Mouse (Mus musculus) urinary bladder, postnatal 25 days (tissue): ENCODE measurements around the gene Olfr1026.

Source experiments
- DNase-seq: peaks from one replicate; pipeline ENCODE4 v3.0.0; 2022; ENCODE audit warnings: low spot score

Olfr1026 gene

DNA sequence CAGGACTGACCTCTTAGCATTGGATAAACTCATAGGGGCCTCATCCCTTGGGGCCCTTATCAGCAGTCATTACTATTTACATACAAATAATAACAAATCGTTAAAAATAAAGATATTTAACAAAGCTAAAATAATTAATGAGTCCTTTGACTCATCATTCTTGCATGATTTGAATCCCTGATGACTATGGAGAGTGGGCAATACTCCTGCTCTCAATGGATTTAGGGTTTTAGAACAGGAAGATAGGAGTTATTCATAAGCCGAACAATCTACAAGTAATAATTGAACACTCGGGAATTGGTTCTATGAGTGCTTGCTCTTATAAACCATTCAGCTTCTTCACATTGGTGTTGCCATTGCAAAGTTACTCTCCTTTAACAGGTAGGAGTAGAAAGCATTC lies at the start of gene Olfr1026:
Olfr1026 (plus strand) TSS at position 301 of the 400 bp plus-strand sequence.
- no peak for DNase-seq

DNA sequence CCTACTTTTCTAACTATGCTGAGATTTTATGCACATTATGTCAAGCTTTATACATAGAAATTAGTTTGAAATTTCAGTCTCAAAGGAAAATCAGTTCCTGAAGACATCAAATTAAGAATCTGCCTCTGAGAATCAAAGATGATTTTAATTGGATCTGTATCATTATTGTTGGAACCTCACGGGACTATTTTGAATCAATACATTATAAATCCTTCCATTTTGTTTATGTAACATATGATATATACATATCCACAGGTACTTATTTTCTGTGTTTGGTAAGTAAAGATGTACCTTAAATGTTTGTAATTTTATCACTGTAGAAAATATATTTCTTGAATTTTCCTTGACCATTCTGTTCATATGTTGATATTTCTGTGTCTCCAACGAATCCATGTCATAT lies 36.0 kb upstream of the Olfr1026 start, which contains the start of gene Olfr1023:
Olfr1023 (plus strand) TSS at position 301 of the 400 bp plus-strand sequence.
- DNase-seq = no peak

DNA sequence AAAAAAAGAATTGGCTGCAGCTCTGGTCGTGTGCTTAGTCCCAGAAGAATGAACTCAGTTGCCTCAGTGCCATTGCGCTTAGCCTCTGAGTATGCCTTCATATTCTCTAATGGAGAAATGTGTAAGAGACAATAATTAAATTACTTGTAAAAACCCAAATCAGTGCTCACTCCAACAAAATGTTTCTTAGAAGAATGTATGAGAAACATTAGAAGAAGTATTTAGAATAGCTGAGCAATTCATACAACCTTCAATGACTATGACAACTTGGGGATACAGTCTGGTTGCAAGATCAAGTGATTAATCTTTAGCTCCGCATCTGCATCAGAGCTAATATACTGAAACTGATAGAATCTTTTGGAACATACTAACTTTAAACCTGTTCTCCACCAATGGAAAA lies 16.4 kb upstream of the Olfr1026 start, which contains the start of gene Olfr1024:
Olfr1024 (minus strand) TSS at position 101 of the 400 bp plus-strand sequence.
- DNase-seq = no peak

DNA sequence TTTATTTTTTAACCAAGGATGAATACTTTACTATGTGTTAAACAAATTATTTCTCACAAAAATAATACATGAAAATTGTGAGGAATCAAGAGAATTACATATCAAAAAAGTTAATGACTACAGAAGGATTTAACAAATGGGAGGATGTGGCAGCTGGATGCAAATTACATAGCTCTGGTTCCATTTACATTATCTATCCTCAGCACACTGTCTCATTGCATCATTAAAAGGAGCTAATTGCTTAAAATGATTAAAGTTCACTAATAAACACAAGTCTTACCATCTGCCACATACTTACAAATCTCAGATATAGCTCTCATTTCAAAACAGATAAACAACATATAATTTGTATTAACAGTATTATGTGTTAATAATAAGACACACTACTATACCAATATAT lies 8.2 kb upstream of the Olfr1026 start:
- no peak for DNase-seq

DNA sequence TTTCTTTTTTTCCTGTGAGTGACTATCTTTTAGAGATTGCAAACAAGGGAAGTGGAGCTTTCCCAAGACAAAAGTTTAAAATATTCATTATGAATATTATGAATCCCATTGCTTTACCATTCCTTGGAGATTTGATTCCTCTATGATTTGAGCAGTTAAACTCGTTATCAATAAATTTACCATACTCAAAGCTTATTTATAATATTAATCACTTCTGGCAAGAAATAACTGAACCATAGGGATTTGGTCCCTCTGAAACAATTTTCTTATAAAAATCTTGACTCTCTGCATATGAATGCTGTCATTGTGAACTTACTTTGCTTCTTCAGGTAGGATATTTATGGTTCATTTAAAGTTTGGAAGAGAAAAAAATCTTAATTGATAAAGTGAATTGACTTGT lies 6.5 kb upstream of the Olfr1026 start, which contains the start of gene Olfr1025-ps1:
Olfr1025-ps1 (plus strand) TSS at position 301 of the 400 bp plus-strand sequence.
- DNase-seq = no peak

DNA sequence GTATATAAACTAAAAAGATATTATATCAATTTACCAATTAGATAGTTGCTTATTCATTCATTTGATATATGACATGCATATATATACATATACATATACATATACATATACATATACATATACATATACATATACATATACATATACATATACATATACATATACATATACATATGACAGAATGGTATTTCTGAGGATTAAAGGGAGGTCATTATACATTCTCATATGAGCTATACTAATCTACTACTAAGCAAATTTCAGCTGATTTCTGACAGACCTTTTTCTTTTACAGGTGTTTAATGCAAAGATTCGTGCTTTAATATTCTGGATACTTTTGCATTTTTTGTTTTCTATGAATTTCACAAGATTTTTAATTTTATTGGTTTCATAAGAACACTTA lies 28.8 kb downstream of the Olfr1026 start, which contains the start of gene Olfr1028:
Olfr1028 (plus strand) TSS at position 301 of the 400 bp plus-strand sequence.
- no peak for DNase-seq

- DNase-seq = no peak
Observed at GRCm38 (mm10) chr2:85973595-85973994, 52.2 kb downstream of the Olfr1026 start, which contains the start of gene Olfr1029. TSS of gene Olfr1029 (plus strand) at chr2:85973895.
